Mouse (Mus musculus) spleen, adult 2 months (tissue): Measurements from ENCODE around the gene Adgrg1.

Experiments
- CTCF ChIP-seq: fragments of 200-500 bp; IDR thresholded peaks from 2 replicates; pipeline ENCODE4 v1.5.1; 2011; ENCODE audit warnings: mild to moderate bottlenecking, inconsistent platforms; ENCODE audit not compliant: insufficient read depth, insufficient read length, insufficient replicate concordance; ENCODE audit errors: extremely low read depth
- POLR2A ChIP-seq: fragments of 200-500 bp; IDR thresholded peaks from 2 replicates; pipeline ENCODE4 v1.6.1; 2011; ENCODE audit warnings: low read depth, low read length, inconsistent platforms

DNA sequence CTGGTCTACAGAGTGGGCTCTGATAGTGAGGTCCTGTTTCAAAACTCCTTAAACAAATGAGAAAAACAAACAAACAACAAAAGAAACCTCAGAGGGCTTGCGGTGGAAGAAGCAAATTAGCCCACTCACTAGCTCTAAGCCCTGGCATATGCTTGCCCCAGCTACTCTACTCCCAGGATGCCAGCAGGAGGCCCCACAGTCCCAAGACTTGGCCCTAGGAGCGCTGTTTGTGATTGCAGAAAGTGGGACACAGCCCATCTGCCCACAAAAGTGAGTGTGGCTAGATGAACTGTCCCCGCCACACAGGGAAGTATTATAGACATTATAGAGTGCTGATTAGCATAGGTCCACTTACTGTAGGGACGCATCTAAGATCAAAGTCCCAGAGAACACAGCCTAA, 26.1 kb upstream of the Adgrg1 start:
- TF ChIP-seq POLR2A = no peak
- TF ChIP-seq CTCF = no peak
